Mouse (Mus musculus) midbrain, embryonic 11.5 days (tissue): ENCODE results near the gene Pcdh8. TPM values are rescaled to one million over a fixed set of nuclear protein-coding genes. Genes with fewer than 3 reads are reported as not detected.
A peak's percentile ranks its signal among the peaks of the same experiment; 100 is the strongest.

Experiments used
- ATAC-seq: fragments of 200-750 bp; cut with Nextera tagmentation; 2 replicates; pipeline ENCODE4 v1.8.0; 2017; ENCODE audit warnings: moderate TSS enrichment, moderate library complexity; ENCODE audit not compliant: low FRiP score
- DNase-seq: peaks from one replicate; pipeline ENCODE4 v3.0.0; 2015; ENCODE audit warnings: low spot score; ENCODE audit errors: missing footprints
- H3K27ac ChIP-seq: fragments of 300-500 bp; sonication (generic); 2 replicates; pipeline ENCODE4 v1.5.1; 2014; ENCODE audit warnings: low read depth, low read length
- H3K27me3 ChIP-seq: fragments of 300-500 bp; sonication (generic); 2 replicates; pipeline ENCODE4 v1.6.1; 2014; ENCODE audit warnings: mild to moderate bottlenecking, low read length, moderate library complexity, mixed read lengths; ENCODE audit not compliant: control insufficient read depth, insufficient read depth
- H3K36me3 ChIP-seq: fragments of 300-500 bp; sonication (generic); 2 replicates; pipeline ENCODE4 v1.6.1; 2014; ENCODE audit warnings: mild to moderate bottlenecking, low read length, moderate library complexity, mixed read lengths; ENCODE audit not compliant: control insufficient read depth, insufficient read depth
- H3K4me1 ChIP-seq: fragments of 300-500 bp; sonication (generic); 2 replicates; pipeline ENCODE4 v1.6.1; 2014; ENCODE audit warnings: low read length; ENCODE audit not compliant: control insufficient read depth, insufficient read depth
- H3K4me2 ChIP-seq: fragments of 300-500 bp; sonication (generic); 2 replicates; pipeline ENCODE4 v1.6.1; 2014; ENCODE audit warnings: mild to moderate bottlenecking, moderate library complexity
- H3K4me3 ChIP-seq: fragments of 300-500 bp; sonication (generic); 2 replicates; pipeline ENCODE4 v1.5.1; 2014; ENCODE audit warnings: low read depth, low read length
- H3K9ac ChIP-seq: fragments of 300-500 bp; sonication (generic); 2 replicates; pipeline ENCODE4 v1.6.1; 2014; ENCODE audit warnings: low read length
- H3K9me3 ChIP-seq: fragments of 300-500 bp; sonication (generic); 2 replicates; pipeline ENCODE4 v1.6.1; 2016; ENCODE audit warnings: low read length; ENCODE audit not compliant: control insufficient read depth
- WGBS: fragments of 180-500 bp; shearing (Covaris S2); extraction: QIAGEN DNeasy Blood & Tissue Kit; methylation state at CpG from one replicate; pipeline ENCODE4 v1.1.7; 2014; 5-methylcytosine and 5-hydroxymethylcytosine counted together
- polyA plus RNA-seq: library from polyadenylated mRNA; unstranded; fragments of >200 nt; fragmentation: Nextera tagmentation; extraction: Ambion mirVana; gene quantifications from 2 replicates; pipeline ENCODE4 v1.2.1, GENCODE M21; 2014

The Pcdh8 gene
- polyA plus RNA-seq, 1 experiment from 2014 or later = 37.5 TPM

DNA sequence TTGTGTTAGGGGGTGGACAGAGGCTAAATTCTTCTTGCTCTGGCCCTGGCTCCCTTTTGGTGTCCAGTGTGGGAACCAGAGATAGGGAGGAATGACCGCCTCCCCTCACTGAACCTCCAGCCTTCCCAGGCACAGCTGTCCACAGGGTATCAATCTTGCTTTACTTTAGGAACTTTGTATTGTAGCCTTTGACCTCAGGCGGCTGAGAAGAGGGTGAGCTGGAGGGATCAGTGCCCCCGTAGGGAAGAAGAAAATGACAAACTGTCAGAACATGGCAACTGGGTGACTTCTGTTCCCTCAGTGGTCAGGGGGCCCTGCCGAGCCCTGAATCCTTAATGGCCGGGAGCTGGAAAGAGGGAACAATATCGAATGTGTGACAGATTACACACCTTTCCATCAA is 9.2 kb upstream of the Pcdh8 start:
- Histone ChIP-seq H3K36me3 (no peaks in the 10 kb centered on the region), H3K4me2 (no peak overlapping the region), H3K27me3 (peaks cover 13% of the 10 kb centered on the region; the same call in 1 of the 2 replicates), H3K9me3 (peaks cover 2% of the 10 kb centered on the region; the same call in 1 of the 2 replicates), H3K27ac (no peak overlapping the region), H3K4me1 (peaks cover 19% of the 10 kb centered on the region), H3K9ac (no peak overlapping the region), H3K4me3 (no peak overlapping the region)
- 20% methylated on average over 6 of the region's 6 CpGs for WGBS
- DNase-seq = peak; percentile 86
- ATAC-seq = peak; percentile 80

DNA sequence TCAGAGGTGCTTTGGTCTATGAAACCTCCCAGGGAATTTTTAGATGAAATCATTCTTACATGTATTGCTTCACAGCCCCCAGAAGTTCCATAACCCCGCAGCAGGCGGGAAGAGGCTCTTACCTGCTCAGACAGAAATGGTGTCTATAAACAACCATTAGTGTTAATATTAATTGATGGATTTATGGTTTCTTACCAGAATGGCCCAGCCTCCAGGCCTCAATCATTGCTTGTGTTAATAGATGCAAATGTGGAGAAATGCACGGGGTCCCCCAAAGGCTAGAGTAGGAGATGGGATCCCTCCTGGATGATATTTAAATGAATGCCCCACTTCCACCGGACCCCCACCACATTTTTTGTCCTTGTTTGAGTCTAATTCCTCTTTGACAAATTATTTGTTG is 8.7 kb upstream of the Pcdh8 start:
- WGBS = 43% methylated on average over 4 of the region's 4 CpGs
- Histone ChIP-seq H3K27ac (no peak overlapping the region), H3K9me3 (peaks cover 3% of the 10 kb centered on the region; the same call in 1 of the 2 replicates), H3K4me1 (peaks cover 19% of the 10 kb centered on the region), H3K9ac (no peak overlapping the region), H3K27me3 (peaks cover 13% of the 10 kb centered on the region; the same call in 1 of the 2 replicates), H3K36me3 (no peaks in the 10 kb centered on the region), H3K4me2 (no peak overlapping the region), H3K4me3 (no peak overlapping the region)
- ATAC-seq (no peak; the same call in 1 of the 2 replicates), DNase-seq (peak; percentile 88)

DNA sequence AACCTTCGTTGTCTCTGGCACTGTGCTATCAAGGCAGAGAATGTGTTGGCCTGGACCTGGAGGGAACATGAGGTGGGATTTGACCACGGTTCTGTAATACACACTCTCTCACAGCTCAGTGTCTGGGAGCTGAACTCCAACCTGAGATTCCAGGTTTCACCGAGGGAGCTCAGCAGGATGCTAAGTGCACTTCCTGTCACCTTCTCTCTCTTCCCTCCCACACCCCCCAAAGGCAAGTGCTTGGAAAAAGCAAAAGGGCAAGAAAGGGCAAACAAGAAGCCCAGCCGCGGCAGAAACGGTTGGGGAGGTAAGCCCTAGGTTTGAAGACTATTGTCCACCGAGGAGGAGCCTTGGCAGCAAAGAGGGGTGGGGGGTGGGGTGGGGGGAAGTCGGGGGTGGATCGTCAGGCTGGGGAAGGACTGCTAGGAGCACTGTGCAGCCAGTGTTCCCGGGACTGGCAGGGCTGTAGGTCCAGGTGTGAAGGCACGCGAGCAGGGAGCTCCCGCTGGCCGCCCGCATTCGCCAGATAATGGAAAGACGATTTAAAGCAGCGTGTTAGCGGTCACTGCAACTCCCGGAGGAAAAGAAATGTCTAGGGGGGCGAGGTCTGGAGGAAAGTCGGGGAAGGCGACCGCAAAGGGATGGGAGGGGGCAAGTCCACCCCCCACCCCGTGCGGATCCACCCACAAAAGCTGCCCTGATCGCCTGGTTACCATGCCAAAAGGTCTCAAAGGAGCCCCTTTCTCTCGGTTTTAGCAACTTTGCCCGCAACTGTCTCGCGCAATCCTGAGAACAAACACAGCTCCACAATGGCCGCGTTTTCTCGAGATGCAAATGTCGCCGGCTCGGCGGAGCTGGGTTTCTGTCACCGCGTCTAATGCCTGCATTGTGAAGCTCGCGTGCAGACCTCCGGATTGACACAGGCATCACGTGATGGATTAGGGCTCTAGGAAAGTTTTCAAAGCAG is 2.6 kb upstream of the Pcdh8 start:
- WGBS = under 1% methylated on average over 44 of the region's 44 CpGs
- ATAC-seq = peak; percentile 74

DNA sequence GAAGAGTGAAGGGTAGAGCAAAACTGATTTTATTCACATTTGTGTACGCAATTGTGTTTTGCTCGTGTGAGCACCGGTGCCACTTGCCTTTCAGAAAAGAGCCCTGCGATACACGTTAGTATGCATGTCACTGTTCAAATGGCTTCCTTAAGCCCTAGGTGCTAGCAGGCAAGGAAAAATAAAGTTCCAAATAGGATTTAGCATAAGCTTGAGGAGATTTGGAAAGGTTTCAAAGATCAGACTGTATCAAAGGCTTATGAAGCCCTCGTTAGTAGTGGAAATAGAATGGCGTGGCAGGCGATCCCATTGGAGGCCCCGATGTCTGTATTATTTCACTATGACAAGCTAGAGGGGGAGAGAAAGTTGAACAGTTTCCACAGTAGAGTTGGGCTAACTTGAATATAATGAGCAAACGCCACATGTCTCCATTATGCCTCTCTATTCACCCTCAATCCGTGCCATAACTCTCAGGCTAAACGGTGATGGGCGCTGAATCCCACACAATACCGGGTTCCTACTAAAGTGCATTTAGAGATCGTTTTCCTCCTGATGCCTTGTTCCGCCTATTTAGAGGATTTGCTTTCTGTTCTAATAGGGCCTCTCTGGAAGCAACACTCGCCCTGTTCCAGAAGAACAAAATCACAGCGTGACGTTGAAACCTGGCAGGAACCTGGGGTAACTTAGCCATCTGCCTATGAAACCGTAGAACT is 845 bp upstream of the Pcdh8 start:
- Histone ChIP-seq H3K9me3 (peaks cover 3% of the 10 kb centered on the region; the same call in 1 of the 2 replicates), H3K9ac (peak overlapping the region; percentile 46), H3K4me1 (peaks cover 47% of the 10 kb centered on the region), H3K27me3 (peaks cover 42% of the 10 kb centered on the region), H3K27ac (peak overlapping the region; percentile 67), H3K4me2 (peak overlapping the region; percentile 84), H3K36me3 (no peaks in the 10 kb centered on the region), H3K4me3 (peak overlapping the region; percentile 72)
- DNase-seq = peak; percentile 96
- ATAC-seq = peak; percentile 12
- 1% methylated on average over 20 of the region's 20 CpGs for WGBS

More for the DNA sequence above, 2.6 kb upstream of the Pcdh8 start:
- H3K9ac ChIP-seq = peak overlapping the region; percentile 40
- H3K4me1 ChIP-seq = peaks cover 39% of the 10 kb centered on the region
- peaks cover 34% of the 10 kb centered on the region for H3K27me3 ChIP-seq
- H3K9me3 ChIP-seq = peaks cover 3% of the 10 kb centered on the region; the same call in 1 of the 2 replicates
- peak overlapping the region; percentile 72 for H3K27ac ChIP-seq
- peak overlapping the region; percentile 30 for H3K4me3 ChIP-seq
- no peaks in the 10 kb centered on the region for H3K36me3 ChIP-seq
- DNase-seq = peak; percentile 98
- peak overlapping the region; percentile 56 for H3K4me2 ChIP-seq

DNA sequence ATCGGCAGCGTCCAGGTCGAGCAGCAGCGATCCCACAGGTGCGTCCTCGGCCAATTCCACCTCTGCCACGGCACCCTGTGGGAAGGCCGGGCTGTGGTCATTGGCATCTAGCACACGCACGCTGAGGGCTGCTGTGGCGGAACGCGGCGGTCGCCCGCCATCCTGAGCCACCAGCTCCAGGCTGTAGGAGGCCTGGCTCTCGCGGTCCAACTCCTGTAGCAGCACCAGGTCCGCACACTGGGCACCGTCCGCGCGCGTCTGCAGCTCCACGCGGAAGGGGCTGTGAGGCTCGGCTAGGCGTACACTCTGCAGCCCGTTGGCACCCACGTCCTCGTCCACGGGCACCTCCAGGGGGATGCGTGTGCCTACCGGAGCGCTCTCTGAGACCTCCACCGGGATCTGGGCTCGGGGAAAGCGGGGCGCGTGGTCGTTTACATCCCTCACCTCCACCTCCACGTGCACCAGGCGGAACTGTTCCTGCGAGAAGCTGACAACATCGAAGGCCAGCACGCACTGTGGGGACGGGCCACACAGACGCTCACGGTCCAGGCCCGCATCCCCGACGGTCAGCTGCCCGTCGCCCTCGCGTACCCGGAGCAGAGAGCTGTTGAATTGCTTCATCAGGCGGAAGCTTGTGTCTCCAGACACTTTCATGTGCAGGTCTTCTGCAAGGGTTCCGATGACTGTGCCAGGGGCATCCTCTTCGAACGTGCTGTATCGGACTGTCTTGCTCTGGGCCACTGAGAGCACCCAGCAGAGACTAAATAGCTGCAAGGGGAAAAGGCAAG is 612 bp downstream of the Pcdh8 start:
- Histone ChIP-seq H3K27ac (peak overlapping the region; percentile 54), H3K27me3 (peaks cover 33% of the 10 kb centered on the region), H3K36me3 (no peaks in the 10 kb centered on the region), H3K9ac (peak overlapping the region; percentile 73), H3K4me3 (peak overlapping the region; percentile 72), H3K4me2 (peak overlapping the region; percentile 84), H3K9me3 (peaks cover 2% of the 10 kb centered on the region; the same call in 1 of the 2 replicates), H3K4me1 (peaks cover 47% of the 10 kb centered on the region)
- WGBS = 2% methylated on average over 58 of the region's 62 CpGs
- ATAC-seq = peak; percentile 17
- DNase-seq = peak; percentile 93

DNA sequence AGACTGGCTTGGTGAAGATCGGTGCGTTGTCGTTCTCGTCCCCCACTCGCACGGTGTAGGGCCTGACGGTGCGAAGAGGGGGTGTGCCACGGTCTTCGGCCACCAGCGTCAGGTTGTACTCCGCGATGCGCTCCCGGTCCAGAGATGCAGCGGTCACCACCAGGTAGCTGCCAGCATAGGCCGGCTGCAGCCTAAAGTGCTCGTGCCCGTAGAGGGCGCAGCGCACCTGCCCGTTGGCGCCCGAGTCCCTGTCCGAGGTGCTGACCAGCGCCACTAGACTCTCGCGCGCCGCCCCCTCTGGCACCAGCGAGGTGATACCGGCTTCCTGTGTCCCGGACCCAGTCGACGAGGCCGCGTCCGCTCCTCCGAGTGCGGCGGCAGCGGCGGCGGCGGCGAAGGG is 1.5 kb downstream of the Pcdh8 start:
- Histone ChIP-seq H3K4me2 (peak overlapping the region; percentile 84), H3K4me3 (peak overlapping the region; percentile 72), H3K27ac (no peak overlapping the region), H3K27me3 (peaks cover 31% of the 10 kb centered on the region), H3K36me3 (no peaks in the 10 kb centered on the region), H3K9me3 (no peaks in the 10 kb centered on the region), H3K4me1 (peaks cover 46% of the 10 kb centered on the region), H3K9ac (peak overlapping the region; percentile 73)
- peak; percentile 98 for DNase-seq
- WGBS = under 1% methylated on average over 46 of the region's 46 CpGs
- ATAC-seq = 0 out of 2 replicates have a peak, but pooled peaks have one; percentile 4

DNA sequence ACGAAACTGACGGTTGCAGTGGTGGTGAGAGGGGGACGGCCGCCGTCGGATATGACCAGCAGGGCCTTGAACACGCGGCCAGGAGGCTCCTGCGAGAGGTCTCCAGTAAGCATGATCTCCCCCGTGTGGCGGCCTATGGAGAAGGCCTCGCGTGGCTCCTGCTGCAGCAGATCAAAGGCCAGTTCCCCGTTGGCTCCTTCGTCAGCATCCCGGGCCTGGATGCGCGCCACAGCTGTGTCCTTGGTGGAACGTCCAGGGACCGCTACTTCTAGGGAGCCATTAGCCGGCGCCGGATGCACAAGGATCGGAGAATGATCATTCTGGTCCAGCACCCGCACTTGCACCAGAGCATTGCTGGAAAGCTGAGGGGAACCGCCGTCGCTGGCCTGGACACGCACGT is 2.1 kb downstream of the Pcdh8 start:
- 2% methylated on average over 30 of the region's 30 CpGs for WGBS
- no peak for ATAC-seq
- H3K9me3 ChIP-seq = no peaks in the 10 kb centered on the region
- peaks cover 31% of the 10 kb centered on the region for H3K27me3 ChIP-seq
- peak overlapping the region; percentile 72 for H3K4me3 ChIP-seq
- peak overlapping the region; percentile 84 for H3K4me2 ChIP-seq
- peak overlapping the region; percentile 73 for H3K9ac ChIP-seq
- H3K4me1 ChIP-seq = peaks cover 44% of the 10 kb centered on the region
- no peaks in the 10 kb centered on the region for H3K36me3 ChIP-seq
- DNase-seq = peak; percentile 95
- no peak overlapping the region for H3K27ac ChIP-seq

DNA sequence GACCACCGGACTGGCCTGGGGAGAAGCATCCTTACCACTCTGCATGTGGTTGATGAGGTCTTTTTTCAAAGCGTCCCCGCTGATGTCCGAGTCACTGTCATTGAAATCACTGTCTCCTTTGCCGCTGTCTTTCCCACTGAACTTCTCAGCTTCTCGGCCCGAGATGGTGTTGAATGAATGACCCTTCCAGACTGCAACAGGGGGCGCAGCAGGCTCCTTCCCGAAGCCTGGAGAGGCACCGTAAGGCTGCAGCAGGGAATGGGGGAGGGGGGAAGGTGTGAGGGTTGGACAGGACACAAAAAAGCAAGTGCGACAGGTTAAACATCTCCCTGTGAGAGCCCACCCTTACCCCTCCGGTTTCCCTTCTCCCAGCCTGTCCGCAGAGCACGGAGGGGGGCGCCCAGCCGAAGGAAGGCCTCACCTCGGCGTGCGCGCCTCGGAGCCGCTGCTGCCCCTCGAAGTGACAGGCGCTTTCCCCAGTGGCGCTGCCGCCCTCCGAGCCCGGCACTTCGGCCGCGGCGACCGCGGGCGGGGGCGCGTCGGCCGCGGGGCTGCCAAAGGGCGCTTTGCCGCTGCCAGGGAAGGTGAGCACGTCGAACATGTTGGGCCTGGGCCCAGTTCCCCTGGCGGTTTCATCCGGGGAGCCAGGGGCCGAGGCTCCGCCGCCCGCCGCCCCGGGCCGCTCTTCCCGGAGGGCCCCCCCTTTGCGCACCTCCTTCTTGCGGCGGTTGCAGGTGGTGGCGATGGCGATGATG is 2.9 kb downstream of the Pcdh8 start:
- Histone ChIP-seq H3K4me3 (peak overlapping the region; percentile 72), H3K9me3 (no peaks in the 10 kb centered on the region), H3K4me1 (peaks cover 38% of the 10 kb centered on the region), H3K27me3 (peaks cover 31% of the 10 kb centered on the region), H3K27ac (no peak overlapping the region), H3K9ac (peak overlapping the region; percentile 73), H3K4me2 (peak overlapping the region; percentile 84), H3K36me3 (no peaks in the 10 kb centered on the region)
- 1% methylated on average over 57 of the region's 59 CpGs for WGBS
- DNase-seq (peak; percentile 91), ATAC-seq (no peak)
